Mouse (Mus musculus) kidney, postnatal 0 days (tissue): ENCODE measurements around the gene Glt1d1. TPM values are rescaled to one million over a fixed set of nuclear protein-coding genes. Genes with fewer than 3 reads are reported as not detected.

Experiments
- ATAC-seq: fragments of 200-750 bp; cut with Nextera tagmentation; replicated peaks from 2 replicates; pipeline ENCODE4 v1.8.0; 2017; ENCODE audit warnings: low read depth, moderate number of reproducible peaks, moderate TSS enrichment, moderate library complexity; ENCODE audit not compliant: low FRiP score
- DNase-seq: peaks from one replicate; pipeline ENCODE4 v3.0.0-alpha.2; 2016; ENCODE audit warnings: low spot score
- H3K27ac ChIP-seq: fragments of 300-500 bp; sonication (generic); 2 replicates; pipeline ENCODE4 v1.5.1; 2014; ENCODE audit warnings: mild to moderate bottlenecking
- H3K27me3 ChIP-seq: fragments of 300-500 bp; sonication (generic); 2 replicates; pipeline ENCODE4 v1.6.1; 2014; ENCODE audit warnings: low read length, mixed read lengths; ENCODE audit not compliant: insufficient read depth
- H3K36me3 ChIP-seq: fragments of 300-500 bp; sonication (generic); 2 replicates; pipeline ENCODE4 v1.6.1; 2014; ENCODE audit warnings: low read length, mixed read lengths; ENCODE audit not compliant: insufficient read depth
- H3K4me1 ChIP-seq: fragments of 300-500 bp; sonication (generic); replicated peaks from 2 replicates; pipeline ENCODE4 v1.6.1; 2014; ENCODE audit warnings: antibody characterized with exemption, low read length, mixed read lengths; ENCODE audit not compliant: insufficient read depth
- H3K4me2 ChIP-seq: fragments of 300-500 bp; sonication (generic); 2 replicates; pipeline ENCODE4 v1.6.1; 2014; ENCODE audit warnings: mild to moderate bottlenecking, low read length, moderate library complexity, mixed read lengths
- H3K4me3 ChIP-seq: fragments of 300-500 bp; sonication (generic); replicated peaks from 2 replicates; pipeline ENCODE4 v1.5.1; 2014; ENCODE audit warnings: low read depth, low read length
- H3K9ac ChIP-seq: fragments of 300-500 bp; sonication (generic); 2 replicates; pipeline ENCODE4 v1.6.1; 2014; ENCODE audit warnings: low read depth, low read length
- H3K9me3 ChIP-seq: fragments of 300-500 bp; sonication (generic); replicated peaks from 2 replicates; pipeline ENCODE4 v1.6.1; 2016; ENCODE audit warnings: low read length, inconsistent platforms, mixed read lengths
- CTCF ChIP-seq: IDR thresholded peaks from 2 replicates; pipeline ENCODE4 v1.5.1; 2016; ENCODE audit warnings: antibody characterized with exemption, low read depth, mild to moderate bottlenecking, moderate library complexity
- WGBS: fragments of 180-500 bp; shearing (Covaris S2); extraction: QIAGEN DNeasy Blood & Tissue Kit; methylation state at CpG from one replicate; pipeline ENCODE4 v1.1.7; 2014; 5-methylcytosine and 5-hydroxymethylcytosine counted together
- polyA plus RNA-seq: library from polyadenylated mRNA; unstranded; fragments of >200 nt; fragmentation: Nextera tagmentation; extraction: Ambion mirVana; gene quantifications from 2 replicates; pipeline ENCODE4 v1.2.1, GENCODE M21; 2015

Gene Glt1d1
- polyA plus RNA-seq, 1 experiment from 2014 or later = 0.46 TPM

DNA sequence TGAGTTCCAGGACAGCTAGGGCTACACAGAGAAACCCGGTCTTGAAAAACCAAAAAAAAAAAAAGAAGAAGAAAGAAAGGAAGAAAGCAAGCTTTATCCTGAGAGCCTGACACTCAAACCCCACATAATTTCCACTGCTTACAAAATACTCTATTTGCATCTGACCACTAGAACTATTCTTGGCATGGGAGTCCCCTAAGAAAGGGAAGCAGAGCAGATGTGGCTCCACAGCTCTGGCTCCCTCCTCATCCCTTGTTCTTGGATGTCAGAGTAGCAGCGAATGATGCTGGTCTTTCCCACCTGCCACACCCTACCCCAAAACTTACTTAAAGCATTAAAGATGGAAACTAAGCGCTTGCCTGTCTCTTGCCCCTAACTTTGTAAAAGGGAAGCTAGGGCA, 16.6 kb upstream of the Glt1d1 start:
- DNase-seq (no peak), ATAC-seq (no peak)
- Histone ChIP-seq H3K9me3 (no peaks in the 10 kb centered on the region), H3K27ac (no peak overlapping the region), H3K4me3 (peak overlapping the region; percentile 95), H3K4me1 (peaks cover 13% of the 10 kb centered on the region), H3K36me3 (no peaks in the 10 kb centered on the region), H3K9ac (no peak overlapping the region), H3K27me3 (no peaks in the 10 kb centered on the region), H3K4me2 (peak overlapping the region; percentile 93)
- no peak for TF ChIP-seq CTCF
- 77% methylated on average over 3 of the region's 3 CpGs for WGBS

DNA sequence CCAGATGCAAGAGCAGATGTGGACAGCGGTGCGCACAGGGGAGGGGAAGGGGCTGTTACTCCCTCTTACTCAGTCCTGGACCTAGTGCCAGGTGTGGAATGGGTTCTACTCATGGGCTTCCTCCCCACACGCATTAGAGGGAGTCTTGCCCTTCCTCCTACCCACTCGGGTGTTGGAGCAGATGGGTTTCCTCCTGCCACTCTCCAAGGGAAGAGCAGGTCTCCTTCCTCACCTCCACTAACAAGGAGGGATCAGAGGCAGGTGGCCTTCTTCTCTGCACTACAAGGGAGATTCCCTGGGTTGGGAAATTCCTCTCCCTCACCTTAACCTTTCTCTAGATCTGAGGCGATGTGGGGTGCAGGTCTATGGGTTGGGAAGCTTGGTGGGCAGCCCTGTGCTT, 15.9 kb upstream of the Glt1d1 start:
- no peak for ATAC-seq
- peak overlapping the region; percentile 95 for H3K4me3 ChIP-seq

DNA sequence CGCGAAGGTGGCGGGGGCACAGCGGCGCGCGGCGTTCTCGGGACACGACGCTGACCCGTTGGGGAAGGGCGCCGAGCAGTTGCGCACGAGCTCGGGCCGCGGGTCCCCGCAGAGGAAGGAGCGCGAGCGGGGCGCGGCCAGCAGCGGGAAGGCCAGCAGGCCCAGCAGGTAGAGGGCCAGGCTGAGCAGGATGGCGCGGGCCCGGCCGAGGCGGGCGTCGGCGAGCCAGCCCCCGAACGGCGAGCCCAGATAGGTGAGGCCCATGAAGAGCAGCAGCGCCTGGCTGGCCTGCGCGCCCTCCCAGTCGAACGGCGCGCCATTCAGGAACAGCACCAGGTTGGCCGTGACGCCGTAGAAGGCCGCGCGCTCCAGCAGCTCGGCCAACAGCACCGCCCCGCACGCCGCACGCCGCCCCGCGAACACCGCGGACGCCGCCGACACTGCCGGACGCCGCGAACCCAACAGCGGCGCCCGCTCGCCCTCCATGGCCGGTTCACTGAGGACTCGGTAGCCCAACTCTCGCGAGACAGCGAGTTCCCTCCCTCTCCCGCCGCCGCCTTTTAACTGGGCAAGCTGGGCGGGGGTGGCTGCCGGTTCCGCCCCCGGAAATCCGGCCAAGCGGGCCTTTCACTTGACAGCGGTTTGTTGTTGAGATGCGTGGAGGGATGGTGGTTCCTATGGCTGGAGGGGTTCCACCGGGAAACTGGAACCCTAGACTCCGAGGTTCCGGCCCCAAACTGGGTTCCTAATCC, 15.0 kb upstream of the Glt1d1 start:
- Histone ChIP-seq H3K9ac (peak overlapping the region; percentile 98), H3K36me3 (no peaks in the 10 kb centered on the region), H3K27me3 (no peaks in the 10 kb centered on the region), H3K4me3 (peak overlapping the region; percentile 95), H3K9me3 (no peaks in the 10 kb centered on the region), H3K27ac (peak overlapping the region; percentile 84), H3K4me1 (peaks cover 13% of the 10 kb centered on the region), H3K4me2 (peak overlapping the region; percentile 93)
- WGBS = under 1% methylated on average over 88 of the region's 91 CpGs
- no peak for TF ChIP-seq CTCF
- DNase-seq (peak; percentile 98), ATAC-seq (peak; percentile 95)

More for the DNA sequence above, 15.9 kb upstream of the Glt1d1 start:
- H3K4me2 ChIP-seq = peak overlapping the region; percentile 93
- DNase-seq = no peak
- H3K27me3 ChIP-seq = no peaks in the 10 kb centered on the region
- H3K36me3 ChIP-seq = no peaks in the 10 kb centered on the region
- H3K27ac ChIP-seq = no peak overlapping the region
- 13% methylated on average over 5 of the region's 5 CpGs for WGBS
- H3K4me1 ChIP-seq = peaks cover 13% of the 10 kb centered on the region
- no peak for TF ChIP-seq CTCF
- H3K9ac ChIP-seq = peak overlapping the region; percentile 98
- H3K9me3 ChIP-seq = no peaks in the 10 kb centered on the region

DNA sequence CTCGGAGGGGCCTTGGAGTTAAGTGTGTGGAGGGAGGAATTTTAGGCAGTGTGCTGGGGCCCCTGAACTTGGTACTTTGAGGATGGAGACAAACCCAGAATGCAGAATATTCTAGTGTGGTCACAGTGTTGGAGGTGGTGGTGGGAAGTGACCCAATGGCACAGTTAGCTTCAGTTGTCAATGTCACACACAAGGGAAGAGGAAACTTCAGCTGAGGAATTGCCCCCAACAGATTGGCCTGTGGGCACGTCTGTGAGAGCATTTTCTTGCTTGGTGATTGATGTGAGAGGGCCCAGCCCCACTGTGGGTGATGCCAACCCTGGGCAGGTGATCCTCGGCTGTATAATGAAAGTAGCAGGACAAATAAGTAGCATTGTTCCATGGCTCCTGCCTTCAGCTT, 13.2 kb upstream of the Glt1d1 start:
- no peak for DNase-seq
- ATAC-seq = no peak
- Histone ChIP-seq H3K9ac (no peak overlapping the region), H3K4me1 (peaks cover 13% of the 10 kb centered on the region), H3K27me3 (no peaks in the 10 kb centered on the region), H3K4me2 (no peak overlapping the region), H3K27ac (no peak overlapping the region), H3K36me3 (no peaks in the 10 kb centered on the region), H3K9me3 (no peaks in the 10 kb centered on the region), H3K4me3 (no peak overlapping the region)
- WGBS = 67% methylated on average over 3 of the region's 3 CpGs
- no peak for TF ChIP-seq CTCF

DNA sequence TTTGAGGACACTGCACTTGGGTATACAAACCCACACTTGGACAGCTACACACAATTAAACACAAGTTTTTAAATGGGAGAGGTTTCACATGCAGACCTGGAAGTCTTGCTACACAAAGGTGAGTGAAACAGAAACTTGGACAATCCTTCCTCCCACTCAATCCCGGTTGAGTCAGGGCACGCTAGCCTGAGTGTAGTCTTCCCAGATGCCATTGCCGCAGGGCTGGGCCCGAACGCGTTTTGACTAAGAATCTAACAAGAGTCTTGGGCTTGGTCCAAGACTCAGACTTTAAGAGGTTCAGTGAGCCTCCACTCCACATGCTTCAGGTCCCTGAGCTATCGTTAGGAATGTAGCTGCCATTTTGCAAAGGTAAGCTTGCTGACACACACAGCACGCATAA, 11.7 kb upstream of the Glt1d1 start:
- H3K9me3 ChIP-seq = no peaks in the 10 kb centered on the region
- no peak overlapping the region for H3K9ac ChIP-seq
- no peak for TF ChIP-seq CTCF
- no peaks in the 10 kb centered on the region for H3K36me3 ChIP-seq
- DNase-seq (no peak), ATAC-seq (no peak)
- 83% methylated on average over 8 of the region's 8 CpGs for WGBS
- H3K4me1 ChIP-seq = peaks cover 11% of the 10 kb centered on the region
- H3K4me2 ChIP-seq = no peak overlapping the region
- H3K27ac ChIP-seq = no peak overlapping the region
- no peaks in the 10 kb centered on the region for H3K27me3 ChIP-seq
- H3K4me3 ChIP-seq = no peak overlapping the region

DNA sequence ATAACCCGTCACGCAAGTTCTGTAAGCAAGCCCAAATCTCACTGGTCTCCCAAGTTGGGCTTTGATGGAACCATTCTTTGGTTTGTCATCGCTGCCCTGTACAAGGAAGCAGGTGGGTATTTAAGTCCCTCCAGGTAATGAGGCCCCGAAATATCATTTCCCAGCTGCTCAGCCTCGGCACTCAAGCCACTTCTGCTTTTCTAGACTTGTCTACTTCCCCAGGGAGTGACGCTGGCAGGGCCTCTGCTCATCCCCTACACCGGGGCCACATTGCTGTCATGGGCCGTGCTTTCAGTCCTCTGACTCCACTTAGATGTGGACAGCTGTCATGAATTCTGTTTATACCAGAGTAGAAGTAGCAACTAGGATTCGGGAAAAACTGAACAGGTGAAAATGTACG, 11.0 kb upstream of the Glt1d1 start:
- no peak for TF ChIP-seq CTCF
- ATAC-seq = no peak
- no peak overlapping the region for H3K27ac ChIP-seq
- DNase-seq = no peak
- H3K4me1 ChIP-seq = peaks cover 3% of the 10 kb centered on the region; the same call in 1 of the 2 replicates
- no peak overlapping the region for H3K9ac ChIP-seq
- H3K36me3 ChIP-seq = no peaks in the 10 kb centered on the region
- 79% methylated on average over 10 of the region's 10 CpGs for WGBS
- H3K9me3 ChIP-seq = no peaks in the 10 kb centered on the region
- H3K27me3 ChIP-seq = no peaks in the 10 kb centered on the region
- no peak overlapping the region for H3K4me3 ChIP-seq
- H3K4me2 ChIP-seq = no peak overlapping the region
